Mouse (Mus musculus): Measurements from ENCODE around the gene Ntm.

Ntm gene

DNA sequence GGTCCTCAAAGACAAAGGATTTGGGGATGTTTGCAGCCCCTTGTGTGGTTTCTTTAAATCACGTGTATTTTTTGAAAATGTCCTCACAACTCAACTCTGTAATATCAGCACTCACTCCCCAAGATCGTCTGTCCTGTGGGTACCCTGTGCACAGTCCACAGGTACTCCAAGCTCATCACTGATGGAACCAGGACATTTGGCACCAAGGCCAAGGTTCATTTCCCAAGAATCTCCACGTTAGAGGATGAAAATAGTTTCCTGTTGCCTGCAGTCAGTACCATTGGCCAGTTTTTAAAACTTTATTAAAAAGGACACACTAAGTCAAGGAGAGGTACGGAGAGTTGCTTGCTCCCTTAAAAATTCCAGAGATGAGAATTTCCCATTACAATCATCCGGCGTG is 552.7 kb downstream of the Ntm start:
- in situ Hi-C loops (cut with MboI): no loop called here

DNA sequence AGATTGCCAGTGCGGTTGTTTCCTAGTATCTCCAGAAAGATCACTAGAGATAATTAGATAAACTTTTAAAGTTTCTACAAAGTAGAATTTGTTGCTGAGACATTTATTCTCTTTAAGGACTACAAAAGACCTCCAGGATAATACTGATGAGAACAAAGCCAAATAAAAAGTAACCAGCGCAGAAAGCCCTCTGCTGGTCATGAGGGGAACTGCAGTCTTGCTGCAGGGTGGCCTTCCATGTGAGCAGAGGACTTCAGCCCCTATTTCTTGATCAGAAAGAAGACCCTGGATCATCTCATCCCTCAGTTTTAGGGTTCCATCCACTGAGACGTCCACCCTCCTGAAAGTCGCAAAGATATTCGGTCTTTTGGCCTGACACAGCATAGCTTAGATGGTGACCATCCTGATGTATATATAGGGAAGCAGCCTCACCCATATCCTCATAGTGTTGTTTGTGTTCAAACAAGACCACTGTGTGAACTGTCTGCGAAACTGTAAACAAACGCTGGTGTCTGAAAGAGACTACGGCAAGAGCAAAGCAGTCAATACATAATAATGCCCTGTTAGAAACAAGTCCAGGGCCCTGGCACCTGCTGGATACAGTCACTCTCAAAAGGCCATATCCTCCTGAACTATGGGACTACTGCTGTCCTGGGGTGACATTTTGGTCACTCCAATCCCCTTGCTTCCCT is 553.6 kb downstream of the Ntm start:
- in situ Hi-C loops (cut with MboI): no loop called here

DNA sequence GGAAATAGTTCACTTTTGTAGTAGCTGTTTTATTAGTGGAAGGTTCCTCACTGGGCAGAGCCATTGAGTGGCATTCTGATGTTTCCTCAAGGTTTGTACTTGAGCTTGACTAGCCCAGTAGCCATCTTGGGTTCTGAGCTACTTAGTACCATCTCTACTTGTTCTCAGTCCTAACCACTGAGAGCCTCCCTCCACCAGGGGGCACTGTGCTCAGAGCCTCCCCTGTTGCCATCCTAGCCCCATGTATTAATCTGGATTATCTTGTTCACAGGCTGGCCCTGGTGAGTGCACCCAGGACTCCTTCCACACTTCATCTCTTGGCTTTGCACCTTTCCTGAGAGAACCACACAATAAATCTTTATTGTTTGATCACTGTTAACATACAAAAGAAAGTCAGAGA is 555.0 kb downstream of the Ntm start:
- in situ Hi-C loops (cut with MboI): no loop called here

DNA sequence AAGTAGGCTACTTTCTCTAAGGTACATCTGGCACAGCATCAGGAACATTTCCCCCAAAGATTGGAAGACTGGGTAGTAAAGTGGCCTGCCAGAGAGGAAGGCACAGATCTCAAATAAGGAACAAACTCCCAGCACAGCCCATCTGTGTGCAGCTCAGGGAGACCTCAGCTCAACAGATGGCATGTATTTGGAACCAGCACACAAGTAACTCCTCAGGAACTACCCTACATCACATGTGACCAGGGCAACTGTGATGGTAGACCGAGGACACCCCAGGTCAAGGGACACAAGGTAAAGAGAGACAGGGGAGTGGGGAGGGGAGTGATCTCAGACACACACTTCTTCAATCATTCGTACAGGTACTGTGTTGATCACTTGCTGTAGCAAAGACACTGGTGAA is 556.0 kb downstream of the Ntm start:
- in situ Hi-C loops (cut with MboI): no loop called here

DNA sequence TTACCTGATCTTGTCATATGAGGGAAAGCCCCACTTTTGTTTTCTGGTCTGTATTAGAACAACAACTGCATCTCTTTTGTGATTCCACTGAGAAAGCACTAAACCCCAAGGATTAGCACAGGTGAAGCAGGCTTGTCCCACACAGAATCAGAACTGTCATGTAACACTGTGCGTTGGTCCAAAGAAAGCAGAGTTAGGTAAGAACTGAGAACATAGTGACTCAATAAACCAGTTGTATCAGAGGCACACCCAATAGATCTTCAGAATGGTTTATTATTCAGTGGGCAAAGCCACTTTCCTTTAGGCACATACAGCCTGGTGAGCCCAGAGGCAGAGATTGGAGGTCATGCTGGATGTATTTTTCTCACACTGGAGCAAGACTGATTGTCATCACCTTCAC is 556.9 kb downstream of the Ntm start:
- in situ Hi-C loops (cut with MboI): no loop called here

DNA sequence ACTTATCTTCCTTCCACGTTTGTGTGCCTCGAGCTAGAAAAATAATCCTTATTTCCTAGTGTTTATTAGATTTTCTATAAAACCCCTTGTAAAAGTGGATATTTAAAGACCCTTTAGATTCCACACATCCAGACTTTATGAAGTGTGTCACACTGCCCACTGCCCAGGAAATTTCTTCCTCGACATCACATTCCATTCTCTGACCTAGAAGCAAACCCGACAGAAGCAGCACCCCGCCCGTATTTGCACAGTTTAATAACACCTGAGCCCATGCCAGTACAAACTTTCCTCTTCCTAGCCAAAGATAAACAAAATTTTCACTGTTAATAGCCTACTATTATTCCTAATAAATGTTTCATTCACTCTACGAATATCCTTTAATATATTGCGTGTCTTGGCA is 562.8 kb downstream of the Ntm start:
- in situ Hi-C loops (cut with MboI): no loop called here

DNA sequence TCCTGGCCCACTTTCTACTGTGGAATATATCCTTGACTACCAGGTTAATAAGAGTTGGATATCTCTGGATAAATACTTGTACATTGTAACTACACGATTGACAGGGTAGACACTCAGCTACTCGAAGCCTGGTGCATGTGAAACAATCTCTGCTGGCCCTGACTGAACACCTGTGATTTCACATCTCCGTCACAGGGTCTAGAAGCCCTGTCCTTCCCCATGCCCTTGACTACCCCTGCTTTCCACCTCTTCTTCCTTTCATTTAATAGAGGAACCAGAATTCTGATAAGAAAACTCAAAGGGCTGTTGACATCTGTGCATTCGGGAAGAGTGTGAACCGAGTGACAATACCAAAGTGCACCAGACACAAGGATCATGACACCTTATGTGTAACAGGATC is 566.8 kb downstream of the Ntm start:
- in situ Hi-C loops (cut with MboI): no loop called here

DNA sequence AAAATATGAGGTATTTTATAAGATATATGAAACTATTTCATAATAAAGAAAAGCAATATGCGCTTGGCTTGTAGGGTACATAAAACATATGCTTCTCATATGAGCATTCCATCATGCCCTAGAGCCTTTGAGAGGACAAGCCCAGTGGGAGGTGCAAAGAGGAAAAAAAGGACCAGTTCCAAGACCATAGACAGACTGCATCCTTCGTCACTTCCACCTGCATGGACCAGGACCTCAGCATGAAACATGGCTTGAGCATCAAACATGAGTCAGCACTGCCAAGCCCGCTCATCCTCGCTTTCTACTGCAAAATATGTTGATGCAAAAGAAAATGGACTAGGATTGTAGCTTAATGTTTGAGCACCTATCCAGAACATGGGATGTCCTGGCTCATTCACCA is 569.8 kb downstream of the Ntm start:
- in situ Hi-C loops (cut with MboI): no loop called here

DNA sequence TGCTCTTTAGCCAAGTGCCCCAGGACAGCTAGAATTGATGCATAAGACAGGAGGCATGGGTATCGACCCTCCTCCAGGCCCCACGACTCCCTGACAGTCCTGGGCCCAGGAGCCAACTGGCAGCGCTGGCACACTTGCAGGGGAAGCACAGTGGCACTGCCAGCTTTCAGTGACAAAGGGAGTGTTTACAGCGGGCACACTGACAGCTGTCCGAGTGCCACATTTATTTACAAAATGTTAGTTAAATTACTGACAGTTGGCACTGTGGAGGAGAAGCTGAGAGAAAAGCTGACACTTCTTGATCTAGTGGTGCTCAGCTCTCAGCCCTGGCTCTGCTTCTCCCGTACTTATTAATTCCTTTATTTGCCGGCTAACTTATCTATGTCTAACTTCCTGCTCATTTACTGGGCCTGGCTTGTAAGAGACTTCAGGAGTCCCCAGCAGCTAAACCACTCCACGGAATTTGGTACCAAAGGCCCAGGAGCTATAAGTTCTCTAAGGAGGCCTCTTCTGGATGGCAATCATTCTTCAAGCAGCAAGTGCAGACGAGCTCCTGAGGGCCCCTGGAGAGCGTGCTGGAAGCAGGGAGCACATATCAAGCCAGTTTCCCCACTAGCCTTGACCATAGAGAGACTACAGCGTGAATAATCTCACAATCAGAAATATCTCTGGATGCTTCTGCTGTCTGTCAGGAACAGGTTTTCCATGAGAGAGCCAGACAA is 572.0 kb downstream of the Ntm start:
- in situ Hi-C loops (cut with MboI): no loop called here

DNA sequence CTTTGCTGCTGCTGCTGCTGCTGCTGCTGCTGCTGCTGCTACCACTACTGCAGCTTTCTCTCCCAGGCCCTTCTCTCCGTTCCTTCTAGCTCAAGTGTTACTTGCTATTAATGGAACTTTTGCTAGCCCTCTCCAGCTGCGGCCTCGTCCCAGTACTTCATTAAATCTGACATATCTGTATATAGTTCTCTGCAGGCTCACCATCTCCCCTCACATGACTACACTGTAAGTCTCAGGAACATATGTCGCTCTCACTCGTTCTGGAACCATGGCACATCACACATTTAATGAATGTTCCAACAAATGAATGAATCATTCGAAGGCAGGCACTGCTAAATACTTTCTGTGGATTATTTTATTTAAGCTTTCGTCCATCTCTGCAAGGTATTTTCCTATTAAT is 573.7 kb downstream of the Ntm start:
- in situ Hi-C loops (cut with MboI): no loop called here

DNA sequence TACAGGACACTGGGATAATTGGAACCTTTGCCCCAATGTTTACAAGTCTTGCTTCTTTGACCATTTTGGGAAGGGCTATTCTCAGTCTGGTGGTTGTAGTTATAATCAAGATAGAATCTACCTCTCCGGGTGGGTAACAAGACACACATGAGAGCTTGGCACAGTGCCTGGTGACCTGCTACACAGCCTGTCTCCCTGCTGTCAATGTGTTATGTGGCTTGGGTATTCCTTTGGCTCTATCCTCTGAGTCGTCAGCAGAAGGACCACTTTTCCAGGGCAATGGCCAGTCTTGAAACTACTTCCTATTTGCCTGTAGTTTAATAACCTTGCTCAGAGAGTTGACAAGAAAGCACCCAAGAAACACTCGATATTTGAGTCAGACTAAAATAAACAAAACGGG is 575.8 kb downstream of the Ntm start:
- in situ Hi-C loops (cut with MboI): no loop called here

DNA sequence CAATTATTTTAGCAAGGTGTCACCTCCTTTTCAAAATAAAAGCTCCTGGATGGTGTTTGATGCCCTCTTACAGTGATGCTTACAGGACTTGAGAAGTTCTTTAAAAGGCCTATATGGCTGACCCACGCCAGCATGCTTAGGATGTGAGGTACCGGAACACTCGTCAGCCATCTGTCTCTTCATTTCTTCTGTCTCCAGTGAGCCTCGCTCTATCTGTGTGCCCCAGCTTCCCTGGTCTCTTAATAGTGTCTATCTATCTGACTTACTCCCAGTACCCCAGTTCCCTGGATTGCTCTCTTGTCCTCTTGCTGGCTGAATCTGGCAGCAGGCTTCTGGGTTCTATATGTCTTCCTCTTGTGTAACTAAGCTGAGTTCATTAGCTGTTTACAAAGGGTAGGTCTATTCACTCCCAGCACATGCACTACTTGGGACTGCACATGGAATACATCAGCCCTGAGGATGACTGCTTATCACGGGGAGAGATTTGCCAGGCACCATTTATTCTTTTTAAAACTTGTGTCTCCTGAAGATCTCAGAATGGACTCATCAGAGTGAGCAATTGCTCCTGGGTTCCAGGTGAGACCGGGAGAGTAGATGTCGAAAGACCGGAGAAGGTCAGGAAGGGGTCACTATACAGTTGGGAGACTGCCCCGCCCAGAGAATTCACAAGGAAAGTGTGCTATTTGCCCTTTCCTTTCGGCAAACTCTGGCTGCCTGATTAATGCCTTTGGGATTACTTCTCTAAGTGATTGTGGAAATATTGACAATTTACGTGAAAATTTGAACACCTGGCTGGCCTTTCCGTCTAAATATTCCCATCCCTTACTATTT is 585.6 kb downstream of the Ntm start:
- in situ Hi-C loops (cut with MboI): no loop called here

DNA sequence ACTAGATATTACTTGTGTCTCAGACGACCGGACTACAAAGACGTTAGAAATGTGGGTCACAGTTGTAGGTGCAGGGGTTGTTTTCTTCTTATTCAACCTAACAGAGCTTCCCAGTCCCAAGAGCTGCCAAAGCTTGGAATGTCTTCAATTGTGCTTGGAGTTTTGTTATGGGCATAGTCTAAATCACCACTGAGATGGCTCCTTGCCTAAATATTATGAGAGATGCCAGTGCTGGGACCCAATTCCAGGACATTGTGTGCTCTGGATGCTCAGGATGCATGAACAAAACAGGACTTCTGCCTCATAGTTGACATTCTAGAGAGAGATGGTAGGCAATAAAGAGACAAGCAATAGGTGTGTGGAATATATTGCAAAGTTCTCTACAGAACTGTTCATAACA is 591.6 kb downstream of the Ntm start:
- in situ Hi-C loops (cut with MboI): no loop called here

DNA sequence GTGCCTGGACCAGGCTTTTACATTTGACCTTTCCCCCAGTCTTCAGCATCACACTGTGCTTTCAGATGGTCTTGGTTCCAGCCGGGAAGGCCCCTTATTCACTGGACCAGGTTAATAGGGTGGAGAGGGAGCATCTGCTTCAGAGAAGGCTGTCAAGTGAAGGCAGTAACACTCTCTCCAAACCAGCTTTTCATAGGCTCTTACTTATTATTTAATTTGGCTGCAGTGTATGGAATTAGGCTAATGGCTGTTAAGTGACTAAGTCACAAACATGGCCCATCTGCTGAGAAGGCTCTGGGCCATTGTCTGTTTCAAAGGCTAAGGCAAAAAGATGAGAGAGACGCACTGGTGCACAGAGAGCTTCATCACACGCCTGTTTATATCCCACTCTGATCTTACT is 593.3 kb downstream of the Ntm start:
- in situ Hi-C loops (cut with MboI): no loop called here

DNA sequence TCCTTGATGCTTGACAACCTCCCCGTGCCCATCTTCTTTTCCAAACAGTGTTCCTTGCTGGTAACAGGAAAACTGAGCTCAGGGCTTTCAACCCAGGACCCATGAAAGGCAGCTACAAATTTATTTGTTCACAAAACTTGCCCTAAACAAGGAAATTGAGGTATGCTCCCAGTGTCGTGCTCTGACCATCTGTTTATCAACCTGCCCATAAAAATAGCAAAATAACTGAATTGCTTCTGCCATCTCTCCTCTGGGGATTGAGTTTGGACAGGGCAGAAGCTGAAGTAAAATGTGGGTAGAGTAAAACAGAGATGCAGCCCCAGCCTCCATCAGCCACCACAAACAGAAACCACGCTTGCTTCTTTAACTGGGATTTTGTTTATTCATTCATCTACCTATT is 594.6 kb downstream of the Ntm start:
- in situ Hi-C loops (cut with MboI): no loop called here

DNA sequence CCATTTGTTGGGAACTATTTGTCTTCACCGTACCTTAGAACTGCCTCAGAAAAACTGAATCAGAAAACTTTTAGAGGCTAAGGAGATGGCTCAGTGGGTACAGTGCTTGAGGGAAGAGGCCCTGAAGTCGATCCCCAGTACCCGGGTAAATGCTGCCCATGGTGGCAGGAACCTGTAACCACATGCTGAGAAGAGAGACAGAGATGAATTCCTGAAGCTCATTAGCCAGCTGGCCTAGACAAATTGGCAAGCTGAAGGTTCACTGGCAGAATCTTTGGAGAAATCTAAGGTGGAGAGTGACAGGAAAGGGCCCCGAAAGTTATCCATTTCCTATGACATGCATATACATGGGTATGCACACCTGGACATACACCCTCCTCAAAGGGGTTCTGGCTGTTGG is 605.1 kb downstream of the Ntm start:
- in situ Hi-C loops (cut with MboI): no loop called here

DNA sequence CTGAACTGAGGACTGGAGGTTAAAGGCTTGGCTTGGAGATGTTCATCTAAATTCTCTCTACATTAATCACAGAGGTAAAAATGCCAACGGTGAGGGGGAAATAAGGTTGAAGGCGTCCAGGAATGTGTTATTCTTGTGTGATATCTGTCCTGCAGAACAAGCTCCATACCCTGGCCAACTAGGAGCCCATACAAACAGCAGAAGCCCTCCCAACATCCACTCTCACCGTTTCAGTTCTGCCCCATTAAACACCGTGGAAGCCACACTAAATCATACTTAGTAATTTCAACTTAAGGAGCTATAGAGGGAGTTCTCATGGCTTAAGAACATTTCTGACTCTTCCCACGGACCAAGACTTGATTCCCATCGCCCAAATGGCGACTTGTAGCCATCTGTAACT is 620.6 kb downstream of the Ntm start:
- in situ Hi-C loops (cut with MboI): no loop called here

DNA sequence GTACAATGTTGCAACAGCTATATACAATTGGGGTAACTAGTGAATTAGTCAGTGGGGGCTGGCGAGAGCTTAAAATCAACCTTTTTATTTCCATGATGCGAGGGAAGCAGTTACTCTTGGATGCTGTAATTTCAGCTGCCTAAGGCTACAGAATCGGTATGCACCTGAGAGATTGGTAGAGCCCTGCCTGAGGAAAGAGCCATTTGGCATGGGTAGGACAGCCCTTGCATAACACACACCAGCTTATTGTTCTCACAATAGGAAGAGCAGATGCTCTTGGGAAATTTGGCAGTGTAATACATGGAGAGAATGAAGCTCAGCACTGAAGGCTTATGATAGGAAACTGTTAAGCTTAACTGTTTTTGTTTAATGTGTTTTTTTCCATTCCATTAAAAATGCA is 621.6 kb downstream of the Ntm start:
- in situ Hi-C loops (cut with MboI): no loop called here

DNA sequence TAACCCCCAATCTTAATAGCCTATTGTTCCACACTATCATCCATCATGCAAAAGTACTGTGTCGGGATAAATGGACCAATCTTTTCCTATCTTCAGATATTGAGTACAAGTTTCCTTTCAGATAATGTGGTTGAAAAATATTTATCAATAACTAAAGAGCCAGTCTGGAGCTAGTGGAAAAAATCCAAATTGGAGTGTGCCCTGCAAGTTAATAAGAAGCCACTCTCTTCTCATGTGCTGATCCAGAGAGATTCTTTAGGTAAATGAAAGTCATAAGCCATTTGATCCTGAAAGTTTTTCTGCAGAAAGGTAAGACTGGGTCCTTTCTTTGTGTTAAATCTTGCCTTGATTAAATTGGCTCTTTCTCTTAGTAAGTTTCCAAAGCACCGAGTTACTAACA is 627.3 kb downstream of the Ntm start:
- in situ Hi-C loops (cut with MboI): no loop called here

DNA sequence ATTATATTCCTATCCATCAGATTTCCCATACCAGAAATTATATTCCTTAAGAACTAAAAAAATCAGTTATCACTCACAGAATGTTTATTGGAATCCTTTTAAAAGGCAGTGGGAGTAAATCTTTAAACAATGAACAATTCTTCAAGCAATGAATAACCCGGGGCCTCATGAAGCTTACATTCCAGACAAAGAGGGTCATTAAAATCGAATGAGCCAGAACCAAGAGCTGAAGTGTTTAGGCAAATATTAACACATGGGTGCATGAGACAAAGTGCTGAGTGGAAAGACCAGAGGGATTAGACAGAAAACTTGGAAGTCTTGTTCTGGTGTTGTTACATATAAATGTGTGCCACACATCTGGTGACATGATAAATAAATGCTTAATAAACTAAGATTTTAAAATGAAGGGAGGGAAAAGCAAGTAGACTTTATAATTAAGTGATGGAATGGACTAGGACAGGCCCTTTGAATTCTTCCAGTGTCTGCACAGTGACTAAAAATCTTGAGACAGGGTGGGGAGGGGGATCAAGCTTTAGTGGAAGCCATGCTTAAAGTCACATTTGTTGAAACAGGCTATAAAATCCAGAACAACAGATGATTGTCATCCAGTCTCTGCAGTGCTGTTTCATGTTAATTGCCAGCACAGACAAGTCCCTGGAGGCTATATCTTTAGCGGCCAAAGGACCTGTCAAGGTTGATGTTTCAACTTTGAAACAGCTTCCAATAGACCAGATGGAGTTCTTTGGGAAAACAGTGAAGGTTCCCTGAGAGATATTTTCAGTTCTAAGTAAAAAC is 630.4 kb downstream of the Ntm start:
- in situ Hi-C loops (cut with MboI): no loop called here

DNA sequence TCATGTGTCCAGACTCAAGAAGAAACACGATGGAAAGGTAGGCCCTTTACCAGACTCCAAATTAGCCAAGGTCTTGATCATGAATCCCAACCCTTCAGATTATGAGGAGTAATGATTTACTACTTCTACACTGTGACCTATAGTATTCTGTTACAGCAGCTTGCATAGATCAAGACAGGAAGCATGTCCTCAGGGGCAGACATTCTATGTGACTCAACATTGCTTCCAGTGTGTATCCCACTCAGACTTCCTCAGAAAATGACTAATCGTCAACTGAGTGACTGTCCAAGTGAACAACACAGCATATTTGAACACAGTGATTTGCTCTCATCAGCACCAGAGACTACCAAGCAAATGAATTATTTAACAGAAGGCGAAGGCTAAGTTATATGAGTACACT is 632.5 kb downstream of the Ntm start:
- in situ Hi-C loops (cut with MboI): no loop called here

DNA sequence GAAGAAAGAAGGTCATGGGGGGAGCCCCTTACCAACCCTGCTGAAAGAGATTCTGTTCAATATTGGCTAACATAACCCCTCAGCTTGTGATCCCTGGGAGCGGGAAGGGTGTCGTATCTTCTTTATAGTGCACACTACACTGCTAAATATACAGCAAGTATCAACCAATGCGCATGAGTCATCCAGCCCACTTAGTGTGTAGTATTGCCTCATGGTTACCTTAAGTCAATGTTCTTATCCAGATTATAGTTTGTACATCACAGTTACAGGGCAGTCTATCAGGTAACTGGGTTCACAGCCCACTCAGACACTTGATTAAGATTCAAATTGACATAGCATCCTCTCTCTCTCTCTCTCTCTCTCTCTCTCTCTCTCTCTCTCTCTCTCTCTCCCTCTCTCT is 636.7 kb downstream of the Ntm start:
- in situ Hi-C loops (cut with MboI): no loop called here

Measured in mature B cell (primary cell).